Mouse (Mus musculus) c-Kit-negative CD71-positive TER-119-positive erythroid progenitor cells, embryonic 14.5 days (primary cell): Measurements from ENCODE around the gene Gpx5.
A peak's percentile ranks its signal among the peaks of the same experiment; 100 is the strongest.

Experiments
- DNase-seq: peaks from one replicate; pipeline ENCODE4 v3.0.0-alpha.2; 2013; ENCODE audit warnings: low read depth, low spot score

Gene Gpx5

GRCm38 (mm10) chr13:21292631-21293030, at the start of gene Gpx5:
TSS of gene Gpx5 (minus strand) at chr13:21292731.
- no peak for DNase-seq

- DNase-seq, result no peak
Measured at GRCm38 (mm10) chr13:21327424-21327823, 34.9 kb upstream of the Gpx5 start.

DNA sequence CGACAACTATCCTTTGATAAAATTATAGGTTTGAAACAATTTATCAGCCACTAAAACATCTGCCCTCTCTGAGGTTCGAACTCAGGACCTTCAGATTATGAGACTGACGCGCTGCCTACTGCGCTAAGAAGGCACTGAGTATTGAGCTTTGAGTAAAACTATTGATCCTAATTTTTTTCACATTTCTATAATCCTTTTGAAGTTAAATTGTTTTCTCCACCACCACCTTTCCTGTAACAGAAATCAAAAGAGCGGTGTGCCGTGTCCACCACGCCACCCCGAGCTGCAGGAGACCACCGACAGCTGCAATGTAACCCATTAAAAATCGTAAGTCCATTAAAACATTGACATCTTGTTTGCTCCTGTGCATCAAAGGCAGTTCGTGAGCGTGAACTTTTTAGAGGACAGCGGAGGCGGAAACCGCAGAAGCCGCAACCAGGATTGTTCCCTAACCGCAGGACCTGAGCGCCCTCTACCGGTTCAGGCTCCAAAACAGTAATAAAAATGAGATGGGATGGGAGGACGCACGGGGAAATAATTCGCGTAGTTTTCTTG, 34.2 kb upstream of the Gpx5 start:
- DNase-seq, result peak; percentile 52

GRCm38 (mm10) chr13:21326191-21326590, 33.7 kb upstream of the Gpx5 start:
- no peak for DNase-seq

GRCm38 (mm10) chr13:21323405-21323804, 30.9 kb upstream of the Gpx5 start:
- DNase-seq, result no peak

DNA sequence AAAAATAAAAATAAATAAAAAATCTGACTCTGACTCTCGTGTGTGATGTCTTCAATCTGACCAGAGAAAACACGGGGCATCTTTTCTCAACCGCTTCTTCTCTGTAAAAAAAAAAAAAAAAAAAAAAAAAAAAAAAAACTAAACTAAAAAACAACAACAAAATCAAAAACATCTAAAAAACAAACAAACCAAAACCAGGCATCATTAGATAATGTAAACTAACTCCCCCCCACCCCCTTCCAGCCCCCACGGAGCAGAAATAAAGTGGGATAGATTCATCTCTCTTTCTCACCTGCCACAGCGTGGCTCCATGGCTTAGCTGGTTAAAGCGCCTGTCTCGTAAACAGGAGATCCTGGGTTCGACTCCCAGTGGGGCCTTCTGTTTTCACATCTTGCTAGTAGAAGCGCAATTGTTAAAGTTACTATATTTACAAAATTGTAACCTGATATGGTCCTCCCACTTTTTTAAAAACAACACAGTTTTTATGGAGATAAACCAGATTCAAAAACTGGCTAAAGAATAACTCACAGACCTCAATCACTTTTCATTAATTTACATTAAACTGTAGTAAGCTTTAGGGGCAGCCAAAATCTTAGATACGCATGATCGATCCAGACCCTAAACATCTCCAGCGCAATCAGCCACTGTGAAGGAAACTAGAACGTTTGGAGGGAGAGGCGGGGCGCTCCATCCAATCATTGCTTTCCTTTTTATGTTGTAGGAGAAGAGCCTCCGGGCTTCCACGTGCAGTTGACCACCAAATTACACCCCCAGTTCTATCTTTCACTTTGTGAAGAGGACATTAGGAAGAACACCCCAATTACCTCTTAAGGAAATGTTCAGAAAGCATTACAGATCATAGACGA, 30.2 kb upstream of the Gpx5 start:
- DNase-seq, result no peak

GRCm38 (mm10) chr13:21321890-21322494, 29.5 kb upstream of the Gpx5 start:
- DNase-seq, result no peak

DNA sequence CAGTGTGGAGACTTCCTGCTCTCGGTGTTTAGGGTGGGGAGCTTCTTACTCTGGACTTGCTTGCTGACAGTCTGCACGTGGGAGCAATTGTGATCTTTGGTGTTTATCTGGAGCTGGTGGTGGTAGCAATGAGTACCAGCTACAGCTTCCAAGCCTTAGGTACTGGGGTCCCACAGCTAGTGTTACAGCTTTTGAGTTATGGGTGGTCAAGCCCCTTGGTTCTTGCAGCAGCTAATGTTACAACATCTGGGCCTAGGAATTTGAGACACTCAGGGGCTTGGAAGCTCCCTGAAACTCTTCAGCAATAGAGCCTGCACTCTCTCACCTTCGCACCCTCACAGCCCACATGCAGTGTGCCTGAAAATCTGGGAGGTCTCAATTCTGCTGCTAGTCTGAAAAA, 27.7 kb upstream of the Gpx5 start:
- no peak for DNase-seq

DNA sequence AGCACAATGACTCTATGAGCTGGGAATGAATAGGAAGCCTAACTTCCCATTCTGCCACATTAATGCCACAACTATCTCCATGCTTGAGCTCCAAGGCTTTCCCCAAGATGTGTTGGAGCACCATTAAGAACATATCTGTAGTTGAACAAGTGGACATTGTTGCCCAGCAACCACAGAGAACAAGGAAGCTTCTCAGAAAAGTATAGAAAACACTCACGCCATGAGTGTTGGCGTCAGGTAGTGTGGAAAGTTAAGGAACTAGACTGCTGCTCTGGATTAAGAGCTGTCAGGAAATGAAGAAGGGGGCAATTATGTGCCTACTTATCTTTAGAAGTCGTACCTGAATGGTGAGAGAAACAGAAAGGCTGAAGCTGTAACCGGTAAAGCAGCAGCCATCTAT, 21.4 kb upstream of the Gpx5 start:
- DNase-seq, result no peak

- DNase-seq, result no peak
Measured at GRCm38 (mm10) chr13:21312854-21313253, 20.3 kb upstream of the Gpx5 start.

DNA sequence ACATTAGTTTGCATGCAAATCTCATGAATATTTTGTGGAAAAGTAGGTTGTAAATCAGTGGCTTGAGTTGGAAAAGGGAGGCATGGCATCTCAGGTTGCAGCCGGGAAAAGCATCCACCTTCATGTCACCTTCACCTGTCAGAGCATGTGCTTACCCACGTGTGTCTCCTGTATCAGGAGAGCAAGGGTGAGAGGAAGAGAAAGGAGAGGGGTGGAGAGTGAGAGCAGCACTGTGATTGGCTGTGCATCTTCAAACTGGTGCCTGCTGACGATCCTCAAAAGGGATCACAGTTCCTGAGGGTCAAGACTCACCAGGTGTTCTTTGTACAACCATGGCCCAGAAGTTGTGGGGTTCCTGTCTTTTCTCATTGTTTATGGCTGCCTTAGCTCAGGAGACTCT, 19.4 kb upstream of the Gpx5 start, which contains the start of gene Gpx6:
TSS of gene Gpx6 (plus strand) at position 200 of the 400 bp plus-strand sequence.
- DNase-seq, result no peak

- DNase-seq, result no peak
Measured at GRCm38 (mm10) chr13:21309788-21310187, 17.3 kb upstream of the Gpx5 start.

GRCm38 (mm10) chr13:21304483-21305066, 12.0 kb upstream of the Gpx5 start:
- no peak for DNase-seq

DNA sequence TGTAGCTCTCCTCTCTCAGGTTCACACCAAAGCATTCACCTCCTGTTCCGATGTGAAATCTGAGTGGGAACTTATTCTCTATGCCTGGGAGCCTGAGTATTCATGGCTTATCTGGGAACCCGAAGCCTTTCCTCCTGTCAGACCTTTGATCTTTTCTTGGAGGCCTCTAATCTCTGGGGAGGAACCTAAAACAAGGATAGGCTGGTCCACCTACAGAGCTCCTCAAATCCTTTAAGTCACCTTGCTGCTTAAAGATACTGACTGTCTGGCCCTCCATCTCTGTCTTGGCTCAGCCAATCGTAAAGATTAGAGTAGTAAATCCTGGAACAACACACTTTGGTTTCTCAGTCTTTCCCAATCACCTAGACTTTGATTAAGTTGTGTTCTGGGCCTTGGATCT, 6.0 kb upstream of the Gpx5 start:
- DNase-seq, result no peak

DNA sequence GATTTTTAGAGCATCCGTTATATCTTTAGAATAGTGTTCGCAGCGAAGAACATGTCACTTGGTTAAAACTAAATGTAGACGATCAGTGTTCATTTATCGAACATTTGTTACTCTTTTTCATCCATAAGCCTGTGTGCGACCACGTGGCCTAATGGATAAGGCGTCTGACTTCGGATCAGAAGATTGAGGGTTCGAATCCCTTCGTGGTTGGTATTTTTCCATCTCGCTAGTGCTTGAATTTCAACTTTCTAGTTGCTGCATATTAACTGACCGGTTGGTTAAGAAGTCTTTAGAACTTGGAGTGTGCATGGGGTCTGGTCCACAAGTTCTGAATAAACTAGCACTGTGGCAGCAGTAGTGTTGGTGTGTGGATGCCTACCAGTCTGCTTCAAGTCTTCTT, 13.0 kb downstream of the Gpx5 start:
- peak; percentile 45 for DNase-seq

DNA sequence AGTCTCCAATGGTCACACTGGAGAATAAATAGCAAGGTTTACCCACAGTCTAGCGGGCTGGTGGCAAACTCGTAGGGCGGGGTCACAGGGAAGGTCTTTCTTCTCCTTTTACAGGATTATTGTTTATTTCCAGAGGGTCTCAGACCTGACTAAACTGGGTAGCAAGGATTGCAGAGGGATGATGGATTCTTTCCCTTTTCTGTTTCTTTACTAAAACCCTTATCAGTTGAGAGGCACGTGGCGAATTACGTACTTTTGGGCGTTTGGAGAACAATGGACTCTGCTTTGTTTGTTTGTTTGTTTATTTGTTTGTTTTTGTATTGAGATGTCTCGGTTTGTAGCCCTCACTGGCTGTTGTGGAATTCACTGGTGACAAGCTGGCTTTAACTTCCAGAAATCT, 13.5 kb downstream of the Gpx5 start:
- no peak for DNase-seq

GRCm38 (mm10) chr13:21276551-21276950, 16.0 kb downstream of the Gpx5 start:
- no peak for DNase-seq

- DNase-seq, result peak; percentile 40
Measured at GRCm38 (mm10) chr13:21275815-21276550, 16.5 kb downstream of the Gpx5 start.

DNA sequence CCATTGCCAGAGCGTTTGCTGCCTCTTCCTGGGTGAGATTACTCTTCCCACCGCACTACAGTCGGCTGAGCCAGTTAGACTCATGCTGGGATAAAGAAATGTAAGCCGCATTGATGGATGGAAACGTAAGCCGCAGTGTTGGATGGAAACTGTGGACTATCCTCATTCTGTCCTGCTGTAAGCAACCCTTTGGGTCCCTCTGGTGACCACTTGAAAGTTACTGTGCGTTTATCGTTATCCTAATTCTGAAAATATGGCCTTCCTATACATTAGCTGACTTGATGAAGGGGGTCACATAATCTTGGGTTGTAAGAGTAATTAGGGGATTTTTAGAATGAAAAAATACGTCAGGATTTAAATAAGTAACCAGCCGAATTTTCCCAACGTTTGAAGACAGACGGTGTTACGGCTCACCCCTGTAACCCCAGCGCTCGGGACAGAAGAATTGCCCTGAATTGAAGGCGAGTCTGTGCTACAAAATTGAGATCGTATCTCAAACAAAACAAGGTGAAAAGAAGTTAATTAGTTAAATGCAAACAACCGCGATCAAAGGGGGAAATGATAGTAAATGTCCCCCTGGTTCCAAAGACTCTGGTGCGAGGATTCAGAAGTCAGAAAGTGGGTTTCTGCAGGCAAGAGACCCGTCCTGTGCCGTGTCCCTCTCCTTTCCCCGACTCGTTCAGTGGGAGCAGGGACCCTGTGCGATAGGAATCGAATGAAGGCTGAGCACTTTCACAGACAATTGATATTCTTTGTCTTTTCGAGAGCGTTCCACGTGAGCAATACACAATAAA, 17.3 kb downstream of the Gpx5 start:
- DNase-seq, result no peak

DNA sequence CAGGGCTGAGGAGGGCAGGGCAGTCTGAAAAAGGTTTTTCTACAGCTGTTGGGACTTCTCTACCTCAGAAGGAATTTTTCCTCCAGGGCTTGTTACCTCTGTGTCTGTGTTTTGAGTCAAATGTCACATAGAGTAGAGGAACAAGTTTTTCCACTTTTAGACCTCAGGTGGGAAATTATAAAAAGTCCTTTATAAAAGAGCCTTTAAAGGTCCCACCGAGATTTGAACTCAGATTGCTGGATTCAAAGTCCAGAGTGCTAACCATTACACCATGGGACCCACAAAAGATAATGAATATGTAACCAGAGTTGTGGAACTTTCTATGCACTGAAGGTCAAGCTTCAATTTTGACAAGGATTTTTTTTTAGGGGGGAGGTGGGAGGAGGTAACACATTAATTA, 24.3 kb downstream of the Gpx5 start:
- DNase-seq, result no peak

DNA sequence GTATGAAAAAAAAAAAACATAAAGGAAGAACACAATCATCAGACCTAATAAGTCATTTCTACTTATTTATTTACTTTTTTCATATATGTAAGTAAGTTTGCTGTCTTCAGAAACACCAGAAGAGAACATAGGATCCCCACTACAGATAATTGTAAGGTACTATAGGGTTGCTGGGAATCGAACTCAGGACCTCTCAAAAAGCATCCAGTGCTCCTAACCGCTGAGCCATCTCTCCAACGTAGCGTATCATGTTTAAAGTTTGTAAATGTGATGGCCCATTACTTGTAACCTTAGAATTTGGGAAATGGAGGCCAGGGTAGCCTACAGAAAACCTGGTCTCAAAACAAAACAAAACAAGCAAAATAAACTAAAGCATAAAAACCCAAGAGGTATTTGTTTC, 25.0 kb downstream of the Gpx5 start:
- DNase-seq, result no peak
